8 mouse cellular contexts compared by ENCODE assay signal in genomic region chr7:142084395-142084794, GRCm38 (mm10). TPM values are rescaled to one million over a fixed set of nuclear protein-coding genes. Genes with fewer than 3 reads are reported as not detected.
DNase-seq lines count a peak whose midpoint lies in the region; ATAC-seq and TF ChIP-seq lines count a peak whose summit lies in the region.
"Had no signal": no experiment of that assay in that cellular context is flagged by ENCODE, and none has a peak within 500 bp of the region (broad histone marks: within the 10 kb centered on the region; RNA-seq: fewer than 3 reads in every experiment).

No protein-coding gene starts in this region.

- no peak overlapping the region for H3K4me2 ChIP-seq in hindbrain, embryonic 13.5 days
- no peak overlapping the region for H3K4me2 ChIP-seq in hindbrain, embryonic 16.5 days (ENCODE audit: low read length)
- H3K4me2 ChIP-seq in liver, embryonic 13.5 days = 0 out of 2 replicates have a peak overlapping the region, but pooled peaks have one; percentile 8

- peaks cover 47% of the 10 kb centered on the region for H3K27me3 ChIP-seq in hindbrain, embryonic 13.5 days
- H3K27me3 ChIP-seq in hindbrain, embryonic 16.5 days (replicated peaks; ENCODE audit: control insufficient read depth, insufficient read depth, low read length) = no peaks in the 10 kb centered on the region
- H3K27me3 ChIP-seq in ES-Bruce4 (ENCODE audit: control insufficient read depth, insufficient read depth, low read length, poor library complexity, severe bottlenecking) = 0 out of 2 replicates have a peak, but pooled peaks cover 3% of the 10 kb centered on the region
- peaks cover 72% of the 10 kb centered on the region for H3K27me3 ChIP-seq in liver, embryonic 13.5 days

- peaks cover 49% of the 10 kb centered on the region for H3K4me1 ChIP-seq in hindbrain, embryonic 13.5 days (replicated peaks)
- peaks cover 29% of the 10 kb centered on the region for H3K4me1 ChIP-seq in hindbrain, embryonic 16.5 days (ENCODE audit: control insufficient read depth, insufficient read depth, low read depth, low read length)
- H3K4me1 ChIP-seq in ES-Bruce4 (ENCODE audit: control insufficient read depth, insufficient read depth, low read length) = no peaks in the 10 kb centered on the region
- peaks cover 74% of the 10 kb centered on the region for H3K4me1 ChIP-seq in liver, embryonic 13.5 days (replicated peaks)

- TF ChIP-seq EP300 in ES-Bruce4 (IDR thresholded peaks at IDR 0.05; ENCODE audit: insufficient read depth, low read depth, low read length) = no peak

- DNase-seq in NIH3T3 (ENCODE audit: low read depth) = peak; percentile 55
- no peak for DNase-seq in liver, embryonic 13.5 days
- DNase-seq in testis, postnatal 10 days (ENCODE audit: low spot score) = no peak
- no peak for DNase-seq in urinary bladder, postnatal 25 days (ENCODE audit: low spot score)

- no peak for ATAC-seq in hindbrain, embryonic 13.5 days (ENCODE audit: low FRiP score)
- ATAC-seq in hindbrain, embryonic 16.5 days = no peak
- ATAC-seq in liver, embryonic 13.5 days (ENCODE audit: low read depth) = no peak

- peak overlapping the region; percentile 4 for H3K9ac ChIP-seq in hindbrain, embryonic 13.5 days
- no peak overlapping the region; the same call in 1 of the 2 replicates for H3K9ac ChIP-seq in hindbrain, embryonic 16.5 days (ENCODE audit: low read depth, low read length)
- H3K9ac ChIP-seq in ES-Bruce4 (ENCODE audit: low read depth, poor library complexity, severe bottlenecking) = no peak overlapping the region
- peak overlapping the region; percentile 75 for H3K9ac ChIP-seq in liver, embryonic 13.5 days

- peak; percentile 18 for TF ChIP-seq CTCF in ES-Bruce4 (IDR thresholded peaks at IDR 0.05; ENCODE audit: low read depth, low read length)

- H3K36me3 ChIP-seq in hindbrain, embryonic 13.5 days = peaks cover 88% of the 10 kb centered on the region
- peaks cover 47% of the 10 kb centered on the region for H3K36me3 ChIP-seq in hindbrain, embryonic 16.5 days (ENCODE audit: control insufficient read depth, insufficient read depth, low read length)
- no peaks in the 10 kb centered on the region for H3K36me3 ChIP-seq in ES-Bruce4 (ENCODE audit: control insufficient read depth, insufficient read depth, low read length, poor library complexity, severe bottlenecking)
- H3K36me3 ChIP-seq in liver, embryonic 13.5 days = peaks cover 61% of the 10 kb centered on the region

- H3K27ac ChIP-seq in hindbrain, embryonic 13.5 days = peak overlapping the region; percentile 24; the same call in 1 of the 2 replicates
- no peak overlapping the region; the same call in 1 of the 2 replicates for H3K27ac ChIP-seq in hindbrain, embryonic 16.5 days (ENCODE audit: low read depth, low read length)
- no peak overlapping the region for H3K27ac ChIP-seq in ES-Bruce4 (ENCODE audit: insufficient read depth, low read length)
- H3K27ac ChIP-seq in liver, embryonic 13.5 days = peak overlapping the region; percentile 98; the same call in 1 of the 2 replicates

- no peak overlapping the region for H3K4me3 ChIP-seq in hindbrain, embryonic 13.5 days
- H3K4me3 ChIP-seq in hindbrain, embryonic 16.5 days (ENCODE audit: low read length) = no peak overlapping the region
- no peak overlapping the region for H3K4me3 ChIP-seq in ES-Bruce4 (ENCODE audit: low read depth, low read length)
- no peak overlapping the region for H3K4me3 ChIP-seq in liver, embryonic 13.5 days (replicated peaks)

- TF ChIP-seq POLR2A in ES-Bruce4 (IDR thresholded peaks at IDR 0.05; ENCODE audit: insufficient read depth, low read length) = no peak

- no peaks in the 10 kb centered on the region for H3K9me3 ChIP-seq in hindbrain, embryonic 13.5 days
- H3K9me3 ChIP-seq in hindbrain, embryonic 16.5 days (ENCODE audit: control insufficient read depth, low read length) = no peaks in the 10 kb centered on the region
- no peaks in the 10 kb centered on the region for H3K9me3 ChIP-seq in ES-Bruce4 (replicated peaks; ENCODE audit: control insufficient read depth, insufficient read depth, low read length, poor library complexity, severe bottlenecking)
- H3K9me3 ChIP-seq in liver, embryonic 13.5 days (replicated peaks) = no peaks in the 10 kb centered on the region

- WGBS in hindbrain, embryonic 13.5 days = 35% methylated on average over 5 of the region's 5 CpGs
- WGBS in hindbrain, embryonic 16.5 days = 39% methylated on average over 5 of the region's 5 CpGs
- 22% methylated on average over 5 of the region's 5 CpGs for WGBS in liver, embryonic 13.5 days (ENCODE audit: insufficient replicate concordance)

RNA-seq across cellular contexts. Expression of gene Dusp8, which starts 11.2 kb away (rescaled TPM):
- polyA plus RNA-seq in hindbrain, embryonic 13.5 days (2015; fragmentation: Nextera tagmentation; extraction: Ambion mirVana) = 87.3 and 90.2 TPM in 2 replicates
- 109 and 117 TPM in 2 replicates for polyA plus RNA-seq in hindbrain, embryonic 16.5 days (2015; fragmentation: Nextera tagmentation; extraction: Ambion mirVana)
- polyA plus RNA-seq in ES-Bruce4 (2011; ENCODE audit: insufficient read depth, insufficient read length, low read depth, missing spikeins) = 2.0 and 2.3 TPM in 2 replicates
- 4.4 and 4.6 TPM in 2 replicates for polyA plus RNA-seq in liver, embryonic 13.5 days (2015; fragmentation: Nextera tagmentation; extraction: Ambion mirVana)

RNA-seq across cellular contexts. Expression of gene Mob2, which starts 23.5 kb away (rescaled TPM):
- polyA plus RNA-seq in hindbrain, embryonic 13.5 days (2015; fragmentation: Nextera tagmentation; extraction: Ambion mirVana) = 53.0 and 53.5 TPM in 2 replicates
- polyA plus RNA-seq in hindbrain, embryonic 16.5 days (2015; fragmentation: Nextera tagmentation; extraction: Ambion mirVana) = 52.7 and 55.9 TPM in 2 replicates
- polyA plus RNA-seq in ES-Bruce4 (2011; ENCODE audit: insufficient read depth, insufficient read length, low read depth, missing spikeins) = 19.0 and 20.7 TPM in 2 replicates
- polyA plus RNA-seq in liver, embryonic 13.5 days (2015; fragmentation: Nextera tagmentation; extraction: Ambion mirVana) = 62.5 and 64.3 TPM in 2 replicates

RNA-seq across cellular contexts. Expression of gene Gm45618, which starts 36.1 kb away (rescaled TPM):
- polyA plus RNA-seq in hindbrain, embryonic 13.5 days (2015; fragmentation: Nextera tagmentation; extraction: Ambion mirVana) = 0.27 and 0.32 TPM in 2 replicates
- polyA plus RNA-seq in hindbrain, embryonic 16.5 days (2015; fragmentation: Nextera tagmentation; extraction: Ambion mirVana) = 0.25 TPM in 2 replicates
- polyA plus RNA-seq in ES-Bruce4 (2011; ENCODE audit: insufficient read depth, insufficient read length, low read depth, missing spikeins) = not detected in 2 replicates
- polyA plus RNA-seq in liver, embryonic 13.5 days (2015; fragmentation: Nextera tagmentation; extraction: Ambion mirVana) = not detected in 2 replicates
- polyA plus RNA-seq: neural tube, embryonic 11.5 days had no signal

RNA-seq across cellular contexts. Expression of gene Gm39115, which starts 51.4 kb away (rescaled TPM):
- polyA plus RNA-seq in hindbrain, embryonic 13.5 days (2015; fragmentation: Nextera tagmentation; extraction: Ambion mirVana) = not detected in 2 replicates
- 0.24 TPM in 2 replicates for polyA plus RNA-seq in hindbrain, embryonic 16.5 days (2015; fragmentation: Nextera tagmentation; extraction: Ambion mirVana)
- not detected in 2 replicates for polyA plus RNA-seq in ES-Bruce4 (2011; ENCODE audit: insufficient read depth, insufficient read length, low read depth, missing spikeins)
- polyA plus RNA-seq in liver, embryonic 13.5 days (2015; fragmentation: Nextera tagmentation; extraction: Ambion mirVana) = not detected in 2 replicates
- polyA plus RNA-seq: neural tube, embryonic 11.5 days had no signal

Comparison
In these comparisons a context has a peak if more than half of its experiments do, and no peak if none do; other contexts are left out.
1. H3K27ac ChIP-seq: peak in hindbrain, embryonic 13.5 days (single experiment) and liver, embryonic 13.5 days (single experiment); none in hindbrain, embryonic 16.5 days (single experiment) and ES-Bruce4 (single experiment).
2. H3K9ac ChIP-seq: peak in hindbrain, embryonic 13.5 days (single experiment) and liver, embryonic 13.5 days (single experiment); none in hindbrain, embryonic 16.5 days (single experiment) and ES-Bruce4 (single experiment).
3. RNA of gene Dusp8, which starts 11.2 kb away (polyA plus RNA-seq): 109 to 117 TPM in hindbrain, embryonic 16.5 days and 87.3 to 90.2 TPM in hindbrain, embryonic 13.5 days; 4.4 to 4.6 TPM in liver, embryonic 13.5 days and 2.0 to 2.3 TPM in ES-Bruce4; every median in the first group is over 10 times any median in the second.